Mouse (Mus musculus) heart, embryonic 14.5 days (tissue): ENCODE measurements at regions not wholly inside any gene's neighbourhood (a gene's known extent, or its start where the extent isn't known, plus 50 kb on each side); places are given as distances from the start of the nearest gene placed in this dataset.

ENCODE experiments used
- ATAC-seq: fragments of 200-750 bp; cut with Nextera tagmentation; 2 replicates; pipeline ENCODE4 v1.8.0; 2017; ENCODE audit warnings: low read depth, moderate TSS enrichment; ENCODE audit not compliant: insufficient number of reproducible peaks, insufficient read depth, low FRiP score
- H3K27ac ChIP-seq, 2 experiments: fragments of 200-500 bp in 1 of 2; fragments of 300-500 bp in 1 of 2; sonication (generic) in 1 of 2; replicated peaks in 1 of 2; 2 replicates each; pipeline ENCODE4 v1.5.1; 2012 to 2014; ENCODE audit warnings: low read depth in 2 of 2, low read length in 2 of 2, control low read depth in 1 of 2, mild to moderate bottlenecking in 1 of 2, mixed read lengths in 1 of 2; ENCODE audit not compliant: control insufficient read depth in 1 of 2, insufficient read depth in 1 of 2
- H3K27me3 ChIP-seq: fragments of 300-500 bp; sonication (generic); 2 replicates; pipeline ENCODE4 v1.6.1; 2014; ENCODE audit warnings: mild to moderate bottlenecking, low read length, control low read depth; ENCODE audit not compliant: control insufficient read depth, insufficient read depth
- H3K36me3 ChIP-seq: fragments of 300-500 bp; sonication (generic); 2 replicates; pipeline ENCODE4 v1.6.1; 2014; ENCODE audit warnings: mild to moderate bottlenecking, control low read depth, low read length, mixed read lengths; ENCODE audit not compliant: control insufficient read depth, insufficient read depth
- H3K4me1 ChIP-seq, 2 experiments: fragments of 200-500 bp in 1 of 2; fragments of 300-500 bp in 1 of 2; sonication (generic) in 1 of 2; 2 replicates each; pipeline ENCODE4 v1.6.1; 2012 to 2014; ENCODE audit warnings: low read length in 2 of 2, control low read depth in 1 of 2, mixed read lengths in 1 of 2; ENCODE audit not compliant: control insufficient read depth in 2 of 2, insufficient read depth in 2 of 2
- H3K4me2 ChIP-seq: fragments of 300-500 bp; sonication (generic); 2 replicates; pipeline ENCODE4 v1.6.1; 2014; ENCODE audit warnings: mild to moderate bottlenecking, low read length
- H3K4me3 ChIP-seq, 2 experiments: fragments of 200-500 bp in 1 of 2; fragments of 300-500 bp in 1 of 2; sonication (generic) in 1 of 2; 2 replicates each; pipeline ENCODE4 v1.5.1; 2012 to 2014; ENCODE audit warnings: low read length in 2 of 2, mild to moderate bottlenecking in 2 of 2, control low read depth in 1 of 2, low read depth in 1 of 2, moderate library complexity in 1 of 2; ENCODE audit not compliant: control insufficient read depth in 1 of 2, insufficient read depth in 1 of 2
- H3K9ac ChIP-seq: fragments of 300-500 bp; sonication (generic); 2 replicates; pipeline ENCODE4 v1.6.1; 2014; ENCODE audit warnings: mild to moderate bottlenecking, low read length
- H3K9me3 ChIP-seq: fragments of 300-500 bp; sonication (generic); 2 replicates; pipeline ENCODE4 v1.6.1; 2016; ENCODE audit warnings: low read length, control low read depth; ENCODE audit not compliant: control insufficient read depth
- WGBS: fragments of 180-500 bp; shearing (Covaris S2); extraction: QIAGEN DNeasy Blood & Tissue Kit; methylation state at CpG from one replicate; pipeline ENCODE4 v1.1.7; 2014; 5-methylcytosine and 5-hydroxymethylcytosine counted together

DNA sequence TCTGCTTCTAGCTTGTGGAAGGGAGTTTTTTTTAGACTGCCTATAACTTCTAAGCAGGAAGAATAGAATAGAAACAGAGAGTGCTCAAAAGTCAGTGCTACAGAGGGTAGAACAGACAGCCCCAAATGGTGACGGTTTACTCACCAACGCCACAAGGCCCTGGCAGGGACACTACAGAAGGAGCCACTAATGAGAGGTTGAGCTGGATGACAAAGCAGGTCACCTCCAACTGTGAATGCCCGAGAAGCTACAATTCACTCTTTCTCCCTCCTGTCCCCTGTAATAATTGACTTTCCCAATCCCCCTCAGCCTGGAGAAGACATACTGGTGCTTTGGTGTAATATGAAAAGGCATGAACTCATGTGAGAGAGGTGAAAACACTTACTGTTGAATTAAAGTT is 106.5 kb upstream of the Arl4c start:
- 69% methylated on average over 3 of the region's 3 CpGs for WGBS
- Histone ChIP-seq H3K4me1 (no peaks in the 10 kb centered on the region), H3K27me3 (no peaks in the 10 kb centered on the region), H3K36me3 (no peaks in the 10 kb centered on the region), H3K9ac (no peak overlapping the region), H3K9me3 (no peaks in the 10 kb centered on the region), H3K4me3 (no peak overlapping the region), H3K27ac (no peak overlapping the region), H3K4me2 (no peak overlapping the region)
- no peak for ATAC-seq

DNA sequence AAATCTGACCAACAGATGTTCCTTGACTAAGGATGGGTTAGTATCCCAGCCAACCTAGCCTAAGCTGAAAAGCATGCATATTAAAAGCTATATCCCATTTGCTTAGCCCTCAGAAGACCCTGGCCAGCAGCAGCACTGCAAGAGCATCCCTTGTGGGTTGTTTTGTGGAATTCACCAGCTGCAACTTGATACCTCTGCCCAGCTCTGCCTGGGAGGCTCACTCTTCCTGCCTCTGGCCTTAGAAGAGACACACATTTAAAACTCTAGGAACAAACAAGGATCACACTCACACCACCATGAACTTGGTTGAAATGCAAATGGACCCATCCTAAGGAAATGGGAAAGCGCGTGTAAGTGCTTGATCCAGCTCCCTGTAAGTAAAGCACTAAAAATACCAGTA is 107.7 kb upstream of the Arl4c start:
- WGBS: 64% methylated on average over 2 of the region's 2 CpGs
- Histone ChIP-seq H3K4me2 (no peak overlapping the region), H3K27ac (no peak overlapping the region), H3K9me3 (no peaks in the 10 kb centered on the region), H3K4me3 (no peak overlapping the region), H3K36me3 (no peaks in the 10 kb centered on the region), H3K27me3 (no peaks in the 10 kb centered on the region), H3K4me1 (no peaks in the 10 kb centered on the region), H3K9ac (no peak overlapping the region)
- ATAC-seq: no peak

DNA sequence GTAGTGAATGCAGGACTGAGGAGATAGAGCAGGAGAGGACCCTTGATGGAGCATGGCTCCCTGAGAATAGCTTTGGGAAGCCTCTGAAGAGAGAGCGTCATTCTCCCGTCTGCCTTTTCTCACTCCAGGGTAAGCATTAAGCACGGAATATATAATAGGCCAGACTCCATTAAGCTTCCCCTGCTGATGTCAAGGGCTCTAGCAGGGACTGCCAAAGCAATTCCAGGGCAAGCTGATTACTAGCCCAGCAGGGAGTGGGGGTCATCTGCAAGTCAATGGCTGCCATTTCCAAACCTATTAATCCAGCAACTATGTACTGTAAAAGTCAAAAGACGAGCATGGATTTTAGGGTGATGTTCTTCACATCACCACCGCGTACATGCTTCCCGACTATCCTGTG is 111.2 kb upstream of the Arl4c start:
- H3K9me3 ChIP-seq: no peaks in the 10 kb centered on the region
- no peak for ATAC-seq
- 61% methylated on average over 7 of the region's 7 CpGs for WGBS
- H3K27ac ChIP-seq: no peak overlapping the region
- H3K27me3 ChIP-seq: no peaks in the 10 kb centered on the region
- H3K4me2 ChIP-seq: no peak overlapping the region
- no peak overlapping the region for H3K4me3 ChIP-seq
- H3K36me3 ChIP-seq: no peaks in the 10 kb centered on the region
- no peaks in the 10 kb centered on the region for H3K4me1 ChIP-seq
- H3K9ac ChIP-seq: no peak overlapping the region

DNA sequence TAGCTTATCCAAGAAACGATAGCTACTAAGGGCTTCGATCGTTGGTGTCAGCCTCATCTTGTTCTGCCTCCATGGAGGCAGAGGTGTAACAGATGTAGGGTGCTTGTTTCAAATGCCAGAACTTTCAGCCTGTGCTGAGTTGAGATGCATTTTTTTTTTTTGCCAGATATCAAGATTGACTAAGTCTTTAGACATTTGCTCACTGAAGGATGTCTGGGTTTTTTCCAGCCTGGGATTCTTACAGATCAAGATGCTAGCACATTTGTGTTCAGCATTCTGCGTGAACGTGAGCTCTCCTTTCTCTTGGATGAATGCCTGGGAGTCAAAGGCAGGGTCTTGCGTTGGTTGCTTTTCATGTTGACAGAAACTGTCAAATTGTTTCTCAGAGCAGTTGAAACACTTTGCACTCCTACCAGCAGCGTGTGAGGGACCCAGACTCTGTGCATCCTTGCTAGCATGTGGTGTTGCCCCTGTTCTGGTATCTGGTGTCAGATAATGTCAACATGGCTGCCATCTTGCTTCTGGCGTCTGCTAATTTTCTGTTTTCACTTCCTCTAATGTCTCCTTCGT is 114.4 kb upstream of the Arl4c start:
- Histone ChIP-seq H3K9ac (no peak overlapping the region), H3K27me3 (no peaks in the 10 kb centered on the region), H3K4me2 (no peak overlapping the region), H3K36me3 (no peaks in the 10 kb centered on the region), H3K4me3 (no peak overlapping the region), H3K9me3 (no peaks in the 10 kb centered on the region), H3K4me1 (no peaks in the 10 kb centered on the region), H3K27ac (no peak overlapping the region)
- ATAC-seq: no peak
- 76% methylated on average over 9 of the region's 9 CpGs for WGBS

DNA sequence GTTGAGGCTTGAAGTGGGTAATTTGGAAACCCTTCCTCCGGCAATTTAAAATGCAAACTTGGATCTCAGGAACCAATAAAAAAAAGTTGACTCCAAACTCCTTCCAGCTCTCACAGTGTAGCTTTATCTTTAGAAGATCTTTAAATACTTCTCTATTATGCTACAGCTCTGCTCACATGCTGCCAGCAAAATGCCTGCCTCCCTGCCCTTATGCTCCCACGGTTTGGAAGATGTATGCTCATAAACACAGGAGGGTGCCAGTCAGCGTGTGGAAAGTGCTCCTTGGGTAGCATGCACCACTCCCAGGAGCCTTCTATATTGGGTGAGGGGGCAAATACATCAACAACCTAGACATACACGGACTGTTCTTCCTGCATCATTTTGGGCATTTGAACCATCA is 123.2 kb upstream of the Arl4c start:
- WGBS: 82% methylated on average over 4 of the region's 4 CpGs
- Histone ChIP-seq H3K4me1 (no peaks in the 10 kb centered on the region), H3K9me3 (0 out of 2 replicates have a peak, but pooled peaks cover 3% of the 10 kb centered on the region), H3K27ac (no peak overlapping the region), H3K36me3 (no peaks in the 10 kb centered on the region), H3K27me3 (no peaks in the 10 kb centered on the region), H3K9ac (no peak overlapping the region), H3K4me3 (no peak overlapping the region), H3K4me2 (no peak overlapping the region)
- no peak for ATAC-seq

DNA sequence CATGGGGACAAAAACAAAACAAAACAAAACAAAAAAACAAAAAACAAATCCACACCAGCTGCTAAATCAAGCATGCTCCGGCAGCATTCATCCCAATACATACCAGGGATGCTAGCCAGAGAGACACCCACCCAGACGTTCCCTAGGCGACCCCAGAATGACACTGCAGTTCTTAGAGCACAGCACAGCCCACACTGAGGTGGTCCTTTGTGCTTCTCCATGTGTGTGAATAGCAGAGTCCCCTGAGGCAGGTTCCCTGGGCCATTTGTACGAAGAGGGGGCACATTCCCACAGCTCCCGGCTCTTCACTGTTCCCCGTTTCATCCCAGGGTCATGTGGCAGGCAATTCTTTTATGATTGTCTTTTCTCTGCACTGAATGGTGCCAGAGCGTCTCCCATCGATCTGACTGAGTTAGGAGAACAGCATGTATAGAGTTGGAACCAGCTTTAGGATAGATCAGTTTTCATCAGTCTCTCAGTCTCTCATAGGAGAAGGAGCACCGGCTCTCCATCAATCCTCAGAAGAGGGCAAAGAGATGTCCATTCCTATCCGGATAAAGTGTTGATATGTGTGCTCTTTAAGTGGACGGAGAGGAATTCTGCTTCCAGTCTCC is 136.7 kb upstream of the Arl4c start:
- Histone ChIP-seq H3K27me3 (no peaks in the 10 kb centered on the region), H3K4me2 (no peak overlapping the region), H3K4me1 (no peaks in the 10 kb centered on the region), H3K27ac (no peak overlapping the region), H3K4me3 (no peak overlapping the region), H3K9ac (no peak overlapping the region), H3K9me3 (no peaks in the 10 kb centered on the region), H3K36me3 (no peaks in the 10 kb centered on the region)
- no peak for ATAC-seq
- 57% methylated on average over 11 of the region's 11 CpGs for WGBS

DNA sequence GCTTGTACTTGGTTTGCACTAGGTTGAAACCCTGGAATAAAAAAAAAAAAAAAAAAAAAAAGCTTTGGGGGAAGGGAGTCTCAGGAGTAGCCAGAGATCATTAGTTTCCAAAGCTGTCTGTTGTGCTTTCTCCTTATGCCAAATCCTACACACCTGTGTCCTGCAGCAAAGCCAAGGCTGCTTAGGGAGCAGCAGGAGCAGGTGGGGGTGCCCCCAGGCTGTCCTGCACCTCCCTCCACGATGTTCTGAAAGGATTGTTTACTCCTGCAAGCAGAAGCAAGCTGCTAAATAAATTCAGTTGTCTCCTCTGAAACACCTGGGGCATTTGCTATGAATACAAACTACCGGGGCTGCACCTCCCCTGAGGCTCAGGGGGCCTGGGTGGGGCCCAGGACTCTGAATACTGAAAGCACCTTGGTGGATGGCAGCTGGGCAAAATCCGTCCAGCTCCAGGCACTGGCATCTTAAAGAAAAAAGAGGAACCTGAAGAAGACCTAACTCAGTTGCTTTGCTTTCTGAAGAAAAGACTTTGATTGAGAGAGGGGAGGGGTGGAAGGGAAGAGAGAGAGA is 137.5 kb upstream of the Arl4c start:
- Histone ChIP-seq H3K4me1 (no peaks in the 10 kb centered on the region), H3K27me3 (no peaks in the 10 kb centered on the region), H3K36me3 (no peaks in the 10 kb centered on the region), H3K9ac (no peak overlapping the region), H3K4me3 (no peak overlapping the region), H3K27ac (no peak overlapping the region), H3K9me3 (no peaks in the 10 kb centered on the region), H3K4me2 (no peak overlapping the region)
- WGBS: 40% methylated on average over 3 of the region's 3 CpGs
- ATAC-seq: no peak
